Mouse (Mus musculus): ENCODE data around the gene Hdlbp. TPM values are rescaled to one million over a fixed set of nuclear protein-coding genes. Genes with fewer than 3 reads are reported as not detected.

Hdlbp gene
- polyA plus RNA-seq, 1 experiment from 2014 or later = 172 TPM

DNA sequence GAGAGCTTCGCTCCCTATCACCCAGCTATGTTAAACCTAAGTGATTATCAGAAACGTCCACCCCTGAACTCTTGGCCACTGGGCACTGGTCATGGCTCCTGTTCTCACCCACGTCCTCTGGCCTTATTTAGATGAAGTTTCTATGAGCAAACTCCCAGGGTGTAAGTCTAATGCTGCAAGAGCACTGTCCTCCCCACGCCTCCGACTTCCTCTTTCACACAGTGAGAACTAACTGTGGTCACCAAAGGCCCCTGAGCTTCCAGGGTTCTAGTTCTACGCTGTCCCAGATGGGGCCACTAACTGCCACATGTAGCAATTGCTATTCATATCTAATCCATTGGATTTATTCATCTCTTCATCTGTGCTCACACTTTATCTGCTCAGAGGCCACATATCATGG, 113.0 kb downstream of the Hdlbp start:
- Histone ChIP-seq H3K36me3 (ENCODE audit: insufficient read depth, low read length) (peaks cover 25% of the 10 kb centered on the region), H3K27ac (ENCODE audit: low read length) (no peak overlapping the region), H3K9me3 (ENCODE audit: low read length) (no peaks in the 10 kb centered on the region), H3K4me1 (ENCODE audit: insufficient read depth, low read depth, low read length) (no peaks in the 10 kb centered on the region), H3K4me3 (ENCODE audit: low read depth, low read length) (no peak overlapping the region), H3K9ac (replicated peaks; ENCODE audit: low read depth) (no peak overlapping the region), H3K27me3 (replicated peaks; ENCODE audit: insufficient read depth, low read length) (no peaks in the 10 kb centered on the region), H3K4me2 (replicated peaks; ENCODE audit: low read depth, low read length) (no peak overlapping the region)
- no peak for TF ChIP-seq CTCF (IDR thresholded peaks at IDR 0.05)
- no peak for TF ChIP-seq EP300 (IDR thresholded peaks at IDR 0.05)
- no peak for DNase-seq (ENCODE audit: low spot score)
- ATAC-seq = no peak
- 88% methylated on average over 6 of the region's 6 CpGs for WGBS

DNA sequence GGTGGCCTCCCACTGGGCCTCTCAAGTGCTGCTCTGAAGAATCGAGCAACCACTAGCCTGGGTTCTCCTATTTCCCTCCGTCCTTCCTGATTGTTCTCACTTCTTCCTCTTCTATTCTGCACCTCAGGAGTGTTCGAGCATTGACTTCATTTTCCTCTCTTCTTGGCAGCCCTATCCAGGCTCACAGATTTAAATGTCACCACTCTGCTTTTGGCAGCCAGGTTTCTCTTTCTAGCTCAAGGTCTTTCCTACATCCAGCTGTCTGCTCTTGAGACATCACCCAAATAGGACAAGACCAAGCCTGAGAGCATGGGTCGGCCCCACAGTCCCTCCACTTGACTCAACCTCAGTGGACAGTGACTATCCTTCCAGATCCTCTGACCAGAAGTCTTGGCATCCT, 116.0 kb downstream of the Hdlbp start:
- Histone ChIP-seq H3K27ac (ENCODE audit: low read length) (no peak overlapping the region), H3K9ac (replicated peaks; ENCODE audit: low read depth) (no peak overlapping the region), H3K36me3 (ENCODE audit: insufficient read depth, low read length) (peaks cover 40% of the 10 kb centered on the region), H3K4me1 (ENCODE audit: insufficient read depth, low read depth, low read length) (no peaks in the 10 kb centered on the region), H3K9me3 (ENCODE audit: low read length) (no peaks in the 10 kb centered on the region), H3K4me3 (ENCODE audit: low read depth, low read length) (no peak overlapping the region), H3K4me2 (replicated peaks; ENCODE audit: low read depth, low read length) (no peak overlapping the region), H3K27me3 (replicated peaks; ENCODE audit: insufficient read depth, low read length) (no peaks in the 10 kb centered on the region)
- no peak for TF ChIP-seq EP300 (IDR thresholded peaks at IDR 0.05)
- no peak for TF ChIP-seq CTCF (IDR thresholded peaks at IDR 0.05)
- ATAC-seq (no peak), DNase-seq (ENCODE audit: low spot score) (no peak)
- WGBS = 83% methylated on average over 4 of the region's 4 CpGs

Other genes starting within 250 kb of the Hdlbp start
- gene Sned1, start 243.0 kb downstream of the Hdlbp start, polyA plus RNA-seq (2015; fragmentation: Nextera tagmentation; extraction: Ambion mirVana) = 8.4 and 13.8 TPM in 2 replicates
- 18.9 and 23.0 TPM in 2 replicates for gene Mterf4, start 172.9 kb downstream of the Hdlbp start, polyA plus RNA-seq (2015; fragmentation: Nextera tagmentation; extraction: Ambion mirVana)
- 28.6 and 31.4 TPM in 2 replicates for gene Ppp1r7, start 136.0 kb downstream of the Hdlbp start, polyA plus RNA-seq (2015; fragmentation: Nextera tagmentation; extraction: Ambion mirVana)
- 1.4 and 1.8 TPM in 2 replicates for gene Pask, start 135.3 kb downstream of the Hdlbp start, polyA plus RNA-seq (2015; fragmentation: Nextera tagmentation; extraction: Ambion mirVana)
- 0.06 TPM in 1 of 2 replicates, not detected in the other for gene Ano7, start 104.9 kb downstream of the Hdlbp start, polyA plus RNA-seq (2015; fragmentation: Nextera tagmentation; extraction: Ambion mirVana)
- 3.4 and 3.6 TPM in 2 replicates for gene Farp2, start 33.3 kb upstream of the Hdlbp start, polyA plus RNA-seq (2015; fragmentation: Nextera tagmentation; extraction: Ambion mirVana)
- gene Stk25, start 179.8 kb upstream of the Hdlbp start, polyA plus RNA-seq (2015; fragmentation: Nextera tagmentation; extraction: Ambion mirVana) = 140 and 148 TPM in 2 replicates
- 30.9 and 31.2 TPM in 2 replicates for gene Bok, start 206.8 kb upstream of the Hdlbp start, polyA plus RNA-seq (2015; fragmentation: Nextera tagmentation; extraction: Ambion mirVana)

Measured in lung, postnatal 0 days (tissue).